Mouse (Mus musculus) CH12F3 (cell line): ENCODE data around the gene Gm47959.

Experiments used
- in situ Hi-C: fragments of 300-500 bp; cut with MboI; formaldehyde crosslinking; loops from 2 replicates; pipeline ENCODE4 v1.14.3; 2020; ENCODE audit warnings: low sequenced_read_pairs

Gene Gm47959

GRCm38 (mm10) chr1:83031950-83032349 is 31.6 kb downstream of the Gm47959 start:
- in situ Hi-C loops, result no loop called here

DNA sequence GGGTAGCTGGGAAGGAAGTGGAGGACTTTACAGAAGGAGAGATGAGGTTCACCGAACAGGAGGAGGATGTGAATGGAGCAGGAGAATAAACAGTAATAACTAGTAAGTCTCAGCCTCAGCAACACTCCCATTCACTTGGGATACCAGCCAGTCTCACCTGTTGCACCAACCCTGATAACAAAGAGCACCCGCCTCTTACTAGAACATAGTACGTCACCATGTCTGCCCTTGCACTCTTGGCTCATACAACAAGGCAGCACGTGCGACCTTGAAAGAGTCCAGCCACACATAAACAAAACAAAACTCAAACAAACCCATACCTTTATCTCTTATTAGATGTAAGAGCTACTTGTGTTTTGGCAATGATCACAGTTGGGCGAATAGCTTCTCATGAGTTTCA is 32.2 kb downstream of the Gm47959 start:
- in situ Hi-C loops, result no loop called here

GRCm38 (mm10) chr1:83034509-83034908 is 34.2 kb downstream of the Gm47959 start:
- in situ Hi-C loops, result no loop called here

DNA sequence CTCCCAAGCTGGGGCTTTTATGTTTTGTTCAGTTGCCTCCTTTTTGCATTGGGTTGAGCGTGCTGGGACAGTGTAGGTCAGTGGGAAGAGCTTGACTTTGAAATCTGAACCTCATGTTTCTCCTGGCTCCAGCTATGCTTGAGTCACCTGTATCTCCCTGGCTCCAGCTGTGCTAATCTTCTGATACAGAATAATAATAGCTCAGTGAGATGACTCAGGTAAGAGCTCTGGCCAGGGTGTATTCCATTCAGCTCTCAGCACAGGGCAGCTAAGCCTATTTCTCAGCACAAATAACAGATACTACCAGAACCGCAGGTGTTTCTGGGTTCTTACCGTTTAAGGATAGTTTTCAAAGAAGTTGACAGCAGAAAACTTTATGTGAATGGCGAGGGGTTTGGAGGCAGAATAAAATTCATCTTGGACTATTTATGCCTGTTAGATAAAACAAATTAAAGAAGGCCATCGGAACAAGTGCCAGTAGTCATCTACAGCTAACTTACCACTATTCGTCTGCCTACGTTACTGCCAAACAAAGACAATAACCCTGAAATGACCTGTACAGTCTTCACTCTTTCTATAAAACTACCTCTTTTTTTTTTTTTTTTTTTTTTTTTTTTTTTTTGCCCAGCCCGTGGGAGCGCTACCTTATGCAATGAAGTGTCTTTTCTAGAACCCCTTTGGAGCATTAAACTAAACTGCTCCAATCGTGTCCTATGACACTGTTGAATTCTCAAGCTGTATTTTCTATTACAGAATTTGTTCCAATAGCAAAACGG is 36.7 kb downstream of the Gm47959 start:
- in situ Hi-C loops, result no loop called here

- in situ Hi-C loops, result no loop called here
Observed at GRCm38 (mm10) chr1:83038109-83038672, 37.8 kb downstream of the Gm47959 start, which contains the start of gene Slc19a3. Slc19a3 (minus strand) TSS chr1:83038448.

DNA sequence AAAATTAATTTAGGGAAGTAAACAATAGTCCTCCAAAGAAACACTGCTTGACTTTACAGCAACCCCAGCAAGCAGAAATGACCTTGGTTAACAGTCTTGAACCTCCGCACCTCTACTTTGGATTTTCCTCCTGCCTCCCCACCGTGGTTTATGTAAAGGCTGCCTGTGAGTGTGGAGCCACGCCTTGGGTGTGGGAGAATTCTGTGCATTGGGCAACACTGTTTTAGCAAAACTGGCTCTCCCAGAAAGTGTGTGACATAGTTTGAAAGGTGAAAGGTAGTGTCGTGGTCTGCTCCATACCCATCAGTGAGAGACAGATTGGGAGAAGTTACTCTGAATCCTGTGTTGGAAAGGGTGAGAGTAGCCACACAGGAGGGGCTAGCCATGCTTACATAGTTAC is 38.7 kb downstream of the Gm47959 start:
- in situ Hi-C loops, result no loop called here

DNA sequence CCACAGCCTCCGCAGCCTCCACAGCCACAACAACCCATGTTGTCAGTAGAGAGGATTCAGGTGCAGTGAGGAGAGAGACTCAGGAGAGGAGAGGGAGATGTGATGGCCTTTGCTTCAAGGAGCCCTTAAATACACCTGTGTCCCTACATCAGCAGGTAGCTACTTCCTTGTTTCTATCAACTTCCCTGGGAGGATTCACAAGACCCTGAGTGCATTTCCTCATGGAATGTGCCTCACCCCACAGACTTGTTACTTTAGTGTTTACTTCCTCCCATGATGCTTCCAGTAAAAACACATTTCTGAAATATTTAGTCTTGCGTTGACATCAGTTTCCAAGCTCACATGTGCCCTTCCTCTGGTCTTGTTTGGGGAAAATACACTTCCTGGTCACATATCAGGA is 42.0 kb downstream of the Gm47959 start, which contains the start of gene Krtap28-10:
Gene Krtap28-10, minus strand, starts transcription at position 101 of the 400 bp plus-strand sequence.
- in situ Hi-C loops, result no loop called here

DNA sequence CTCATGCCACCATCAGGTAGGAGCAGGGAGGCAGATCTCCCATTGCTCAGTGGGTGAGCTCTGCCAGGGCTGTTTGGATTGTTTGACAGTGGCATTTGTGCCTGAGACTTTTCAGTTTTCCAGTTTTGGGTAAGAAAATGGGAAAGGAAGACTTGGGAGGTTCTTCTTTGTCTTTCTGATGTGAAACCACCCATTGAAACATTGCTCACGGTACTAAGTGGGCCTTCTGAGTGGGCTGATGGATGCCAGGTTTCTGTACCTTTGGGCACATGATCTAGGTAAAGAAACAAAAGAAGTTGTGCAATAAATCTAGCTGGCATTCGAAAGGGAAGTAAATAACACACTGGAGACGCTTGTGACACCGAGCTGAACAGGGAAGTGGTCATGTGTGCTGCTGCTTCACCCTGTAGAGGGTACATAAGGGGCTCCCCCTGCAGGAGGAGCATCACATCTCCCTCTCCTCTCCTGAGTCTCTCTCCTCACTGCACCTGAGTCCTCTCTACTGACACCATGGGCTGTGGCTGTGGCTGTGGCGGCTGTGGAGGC is 44.6 kb downstream of the Gm47959 start, which contains the start of gene Gm47969:
Gene Gm47969, plus strand, starts transcription at position 51 of the 546 bp plus-strand sequence.
- in situ Hi-C loops, result no loop called here
